Mouse (Mus musculus) kidney, embryonic 16.5 days (tissue): Measurements from ENCODE around the gene Kxd1. TPM values are rescaled to one million over a fixed set of nuclear protein-coding genes. Genes with fewer than 3 reads are reported as not detected.

Source experiments
- ATAC-seq: fragments of 200-750 bp; cut with Nextera tagmentation; 2 replicates; pipeline ENCODE4 v1.8.0; 2017; ENCODE audit warnings: moderate TSS enrichment; ENCODE audit not compliant: low FRiP score, low TSS enrichment
- H3K27ac ChIP-seq: fragments of 300-500 bp; sonication (generic); 2 replicates; pipeline ENCODE4 v1.5.1; 2014; ENCODE audit warnings: low read length
- H3K27me3 ChIP-seq: fragments of 300-500 bp; sonication (generic); 2 replicates; pipeline ENCODE4 v1.6.1; 2014; ENCODE audit warnings: low read length, control low read depth, mixed read lengths; ENCODE audit not compliant: insufficient read depth
- H3K36me3 ChIP-seq: fragments of 300-500 bp; sonication (generic); 2 replicates; pipeline ENCODE4 v1.6.1; 2014; ENCODE audit warnings: low read length, control low read depth, mixed read lengths; ENCODE audit not compliant: insufficient read depth
- H3K4me1 ChIP-seq: fragments of 300-500 bp; sonication (generic); 2 replicates; pipeline ENCODE4 v1.6.1; 2014; ENCODE audit warnings: low read length, control low read depth, mixed read lengths; ENCODE audit not compliant: insufficient read depth
- H3K4me2 ChIP-seq: fragments of 300-500 bp; sonication (generic); replicated peaks from 2 replicates; pipeline ENCODE4 v1.6.1; 2014; ENCODE audit warnings: low read depth, low read length
- H3K4me3 ChIP-seq: fragments of 300-500 bp; sonication (generic); 2 replicates; pipeline ENCODE4 v1.5.1; 2014; ENCODE audit warnings: mild to moderate bottlenecking, low read length
- H3K9ac ChIP-seq: fragments of 300-500 bp; sonication (generic); replicated peaks from 2 replicates; pipeline ENCODE4 v1.6.1; 2014; ENCODE audit warnings: low read length
- H3K9me3 ChIP-seq: fragments of 300-500 bp; sonication (generic); 2 replicates; pipeline ENCODE4 v1.6.1; 2016; ENCODE audit warnings: low read length, control low read depth
- WGBS: fragments of 180-500 bp; shearing (Covaris S2); extraction: QIAGEN DNeasy Blood & Tissue Kit; methylation state at CpG from one replicate; pipeline ENCODE4 v1.1.7; 2014; 5-methylcytosine and 5-hydroxymethylcytosine counted together
- polyA plus RNA-seq: library from polyadenylated mRNA; unstranded; fragments of >200 nt; fragmentation: Nextera tagmentation; extraction: Ambion mirVana; gene quantifications from 2 replicates; pipeline ENCODE4 v1.2.1, GENCODE M21; 2015

Kxd1 gene
- polyA plus RNA-seq, 1 experiment from 2014 or later, result 65.4 TPM

DNA sequence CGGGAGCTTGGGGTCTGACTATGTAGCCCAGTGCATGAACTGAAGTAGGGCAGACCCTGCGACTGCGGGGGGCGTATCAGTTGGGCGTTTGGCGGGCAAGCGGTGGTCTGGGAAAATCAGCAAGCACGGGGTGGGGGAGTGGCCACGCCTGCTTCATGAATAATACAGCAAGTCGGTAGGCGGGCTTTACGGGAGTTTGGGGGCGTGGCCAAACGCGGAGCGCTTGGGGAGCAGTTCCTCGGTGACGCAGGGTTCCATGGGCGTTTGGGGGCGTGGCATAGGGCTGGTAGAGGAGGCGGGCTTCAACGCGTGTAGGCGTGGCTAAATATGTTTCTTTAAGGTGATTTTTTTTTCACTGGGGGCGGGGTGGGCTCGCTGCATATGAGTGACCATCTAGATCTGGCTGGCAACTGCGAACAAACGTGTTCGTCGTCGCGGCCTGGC, 10.9 kb upstream of the Kxd1 start:
- Histone ChIP-seq H3K4me2 (peak overlapping the region; percentile 86), H3K27ac (peak overlapping the region; percentile 98), H3K4me3 (peak overlapping the region; percentile 92), H3K27me3 (no peaks in the 10 kb centered on the region), H3K9me3 (no peaks in the 10 kb centered on the region), H3K4me1 (peaks cover 32% of the 10 kb centered on the region), H3K9ac (peak overlapping the region; percentile 94), H3K36me3 (peaks cover 34% of the 10 kb centered on the region)
- ATAC-seq, result peak; percentile 60
- WGBS, result under 1% methylated on average over 32 of the region's 32 CpGs

- H3K9me3 ChIP-seq, result no peaks in the 10 kb centered on the region
- WGBS, result 10% methylated on average over 24 of the region's 24 CpGs
- ATAC-seq, result peak; percentile 21; the same call in 1 of the 2 replicates
These were observed 10.3 kb upstream of the Kxd1 start for GRCm38 (mm10) chr8:70538024-70538579.

DNA sequence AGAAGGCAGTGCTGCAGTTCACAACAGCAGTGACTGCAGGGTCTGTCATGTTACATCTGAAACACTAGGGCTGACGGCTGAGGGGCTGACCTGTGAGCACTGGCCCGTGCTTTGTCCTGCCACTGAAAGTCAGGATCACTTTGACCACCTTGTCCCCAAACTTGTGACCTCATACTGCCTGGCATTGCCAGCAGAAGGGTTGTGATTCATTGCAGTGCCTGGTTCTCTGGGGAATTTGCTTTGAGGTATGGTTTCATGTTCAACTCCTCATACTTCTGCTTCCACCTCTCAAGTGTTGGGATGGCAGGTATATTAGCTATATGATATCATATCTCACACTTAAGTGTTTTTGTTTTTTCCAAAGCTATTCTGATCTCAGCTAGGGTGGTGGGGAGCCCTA, 7.9 kb upstream of the Kxd1 start:
- Histone ChIP-seq H3K36me3 (peaks cover 58% of the 10 kb centered on the region), H3K4me1 (peaks cover 12% of the 10 kb centered on the region), H3K9me3 (no peaks in the 10 kb centered on the region), H3K27ac (no peak overlapping the region), H3K4me3 (no peak overlapping the region), H3K27me3 (no peaks in the 10 kb centered on the region), H3K4me2 (no peak overlapping the region), H3K9ac (no peak overlapping the region)
- ATAC-seq, result no peak
- 80% methylated on average over 2 of the region's 2 CpGs for WGBS

More at GRCm38 (mm10) chr8:70538024-70538579, 10.3 kb upstream of the Kxd1 start:
- peak overlapping the region; percentile 98 for H3K27ac ChIP-seq
- peak overlapping the region; percentile 86 for H3K4me2 ChIP-seq
- H3K4me3 ChIP-seq, result peak overlapping the region; percentile 92
- peaks cover 28% of the 10 kb centered on the region for H3K4me1 ChIP-seq
- H3K36me3 ChIP-seq, result peaks cover 35% of the 10 kb centered on the region
- H3K9ac ChIP-seq, result peak overlapping the region; percentile 94
- no peaks in the 10 kb centered on the region for H3K27me3 ChIP-seq

- Histone ChIP-seq H3K4me3 (no peak overlapping the region), H3K27me3 (no peaks in the 10 kb centered on the region), H3K9ac (no peak overlapping the region), H3K4me1 (peaks cover 7% of the 10 kb centered on the region), H3K9me3 (no peaks in the 10 kb centered on the region), H3K27ac (no peak overlapping the region), H3K4me2 (no peak overlapping the region), H3K36me3 (peaks cover 62% of the 10 kb centered on the region)
- no peak for ATAC-seq
- WGBS, result 97% methylated on average over 3 of the region's 3 CpGs
These were observed 7.5 kb upstream of the Kxd1 start for GRCm38 (mm10) chr8:70535221-70535620.

GRCm38 (mm10) chr8:70534281-70534680, 6.5 kb upstream of the Kxd1 start:
- Histone ChIP-seq H3K27ac (no peak overlapping the region), H3K4me1 (peaks cover 6% of the 10 kb centered on the region), H3K4me3 (no peak overlapping the region), H3K9ac (no peak overlapping the region), H3K9me3 (no peaks in the 10 kb centered on the region), H3K36me3 (peaks cover 68% of the 10 kb centered on the region), H3K4me2 (no peak overlapping the region), H3K27me3 (no peaks in the 10 kb centered on the region)
- 92% methylated on average over 12 of the region's 12 CpGs for WGBS
- ATAC-seq, result no peak

GRCm38 (mm10) chr8:70530314-70530713, 2.6 kb upstream of the Kxd1 start:
- H3K9ac ChIP-seq, result no peak overlapping the region
- no peak for ATAC-seq
- no peak overlapping the region for H3K4me2 ChIP-seq
- peaks cover 20% of the 10 kb centered on the region for H3K4me1 ChIP-seq
- H3K27me3 ChIP-seq, result no peaks in the 10 kb centered on the region
- WGBS, result 96% methylated on average over 2 of the region's 2 CpGs
- peaks cover 51% of the 10 kb centered on the region for H3K36me3 ChIP-seq
- H3K4me3 ChIP-seq, result no peak overlapping the region
- no peaks in the 10 kb centered on the region for H3K9me3 ChIP-seq
- no peak overlapping the region for H3K27ac ChIP-seq

GRCm38 (mm10) chr8:70529741-70530161, 2.0 kb upstream of the Kxd1 start:
- no peaks in the 10 kb centered on the region for H3K27me3 ChIP-seq
- no peak for ATAC-seq
- peaks cover 20% of the 10 kb centered on the region for H3K4me1 ChIP-seq
- H3K4me3 ChIP-seq, result no peak overlapping the region
- H3K4me2 ChIP-seq, result no peak overlapping the region
- H3K27ac ChIP-seq, result no peak overlapping the region
- WGBS, result 90% methylated on average over 3 of the region's 3 CpGs
- no peak overlapping the region for H3K9ac ChIP-seq
- no peaks in the 10 kb centered on the region for H3K9me3 ChIP-seq
- peaks cover 45% of the 10 kb centered on the region for H3K36me3 ChIP-seq

DNA sequence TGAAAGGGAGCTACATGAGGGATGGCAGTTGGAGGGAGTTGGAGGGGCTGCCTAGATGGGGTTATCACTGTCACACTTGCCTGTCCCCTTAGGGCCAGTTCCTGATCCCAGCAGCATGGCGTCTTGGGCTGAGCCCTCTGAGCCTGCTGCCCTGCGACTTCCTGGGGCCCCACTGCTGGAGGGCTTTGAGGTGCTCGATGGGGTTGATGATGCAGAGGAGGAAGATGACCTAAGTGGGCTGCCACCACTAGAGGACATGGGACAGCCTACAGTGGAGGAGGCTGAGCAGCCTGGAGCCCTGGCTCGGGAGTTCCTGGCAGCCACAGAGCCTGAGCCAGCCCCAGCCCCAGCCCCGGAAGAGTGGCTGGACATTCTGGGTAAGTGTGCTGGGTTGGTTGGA, 1.5 kb upstream of the Kxd1 start:
- H3K27me3 ChIP-seq, result no peaks in the 10 kb centered on the region
- H3K4me3 ChIP-seq, result no peak overlapping the region
- H3K36me3 ChIP-seq, result peaks cover 41% of the 10 kb centered on the region
- WGBS, result 74% methylated on average over 5 of the region's 5 CpGs
- peaks cover 20% of the 10 kb centered on the region for H3K4me1 ChIP-seq
- no peaks in the 10 kb centered on the region for H3K9me3 ChIP-seq
- no peak for ATAC-seq
- no peak overlapping the region for H3K27ac ChIP-seq
- no peak overlapping the region for H3K9ac ChIP-seq
- no peak overlapping the region for H3K4me2 ChIP-seq

- H3K27ac ChIP-seq, result peak overlapping the region; percentile 87
- H3K4me2 ChIP-seq, result peak overlapping the region; percentile 80
- no peak for ATAC-seq
- H3K27me3 ChIP-seq, result no peaks in the 10 kb centered on the region
- peaks cover 33% of the 10 kb centered on the region for H3K36me3 ChIP-seq
- H3K4me3 ChIP-seq, result peak overlapping the region; percentile 84
- peak overlapping the region; percentile 98 for H3K9ac ChIP-seq
- peaks cover 25% of the 10 kb centered on the region for H3K4me1 ChIP-seq
- H3K9me3 ChIP-seq, result no peaks in the 10 kb centered on the region
- WGBS, result 28% methylated on average over 13 of the region's 13 CpGs
These were observed 534 bp upstream of the Kxd1 start for GRCm38 (mm10) chr8:70528182-70528797.

DNA sequence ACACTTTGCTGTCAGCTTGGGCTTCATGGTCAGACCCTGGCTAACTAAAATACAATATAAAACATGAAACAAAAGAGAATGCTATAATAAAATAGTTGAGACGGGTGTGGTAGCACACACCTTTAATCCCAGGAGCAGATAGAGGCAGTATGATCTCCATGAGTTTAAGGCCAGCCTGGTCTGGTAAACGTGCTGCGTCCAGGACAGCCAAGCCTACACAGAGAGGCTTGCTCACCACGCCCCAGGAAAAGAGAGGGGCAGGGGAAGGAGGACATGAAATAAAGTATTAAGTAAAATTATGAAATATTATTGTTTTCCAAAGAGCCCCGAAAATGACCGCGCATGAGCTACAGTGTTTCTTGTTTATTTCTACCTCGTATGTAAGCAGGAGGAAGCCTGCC, 645 bp downstream of the Kxd1 start:
- H3K27me3 ChIP-seq, result no peaks in the 10 kb centered on the region

More for the DNA sequence above, 645 bp downstream of the Kxd1 start:
- Histone ChIP-seq H3K36me3 (peaks cover 24% of the 10 kb centered on the region), H3K9ac (peak overlapping the region; percentile 98), H3K4me3 (peak overlapping the region; percentile 84), H3K4me1 (peaks cover 30% of the 10 kb centered on the region), H3K27ac (peak overlapping the region; percentile 87; the same call in 1 of the 2 replicates), H3K9me3 (no peaks in the 10 kb centered on the region), H3K4me2 (peak overlapping the region; percentile 80)
- no peak for ATAC-seq
- 2% methylated on average over 8 of the region's 8 CpGs for WGBS
